Mouse (Mus musculus): ENCODE measurements around the gene Rpl29.

- TF ChIP-seq POLR2A (IDR thresholded peaks at IDR 0.05; ENCODE audit: borderline replicate concordance, control insufficient read depth, low read depth, low read length): no peak
- no peak for TF ChIP-seq CTCF (IDR thresholded peaks at IDR 0.05; ENCODE audit: control insufficient read depth, insufficient read depth, low read length)
Measured at GRCm38 (mm10) chr9:106421033-106421864, 8.0 kb upstream of the Rpl29 start.
